Mouse (Mus musculus) CD8-positive naive resting alpha-beta T cell, adult 2 months (primary cell): ENCODE measurements around the gene Nudcd2.
A peak's percentile ranks its signal among the peaks of the same experiment; 100 is the strongest.
"Not testable (repeated sequence)": the region's sequence is repeated elsewhere in the genome, so short reads cannot be mapped to it uniquely, and the experiment has no call there.

ENCODE experiments used
- DNase-seq, 2 experiments: peaks; one replicate each; pipeline ENCODE4 v3.0.0; 2022; ENCODE audit warnings: low read depth in 2 of 2, low spot score in 2 of 2

Nudcd2 gene

DNA sequence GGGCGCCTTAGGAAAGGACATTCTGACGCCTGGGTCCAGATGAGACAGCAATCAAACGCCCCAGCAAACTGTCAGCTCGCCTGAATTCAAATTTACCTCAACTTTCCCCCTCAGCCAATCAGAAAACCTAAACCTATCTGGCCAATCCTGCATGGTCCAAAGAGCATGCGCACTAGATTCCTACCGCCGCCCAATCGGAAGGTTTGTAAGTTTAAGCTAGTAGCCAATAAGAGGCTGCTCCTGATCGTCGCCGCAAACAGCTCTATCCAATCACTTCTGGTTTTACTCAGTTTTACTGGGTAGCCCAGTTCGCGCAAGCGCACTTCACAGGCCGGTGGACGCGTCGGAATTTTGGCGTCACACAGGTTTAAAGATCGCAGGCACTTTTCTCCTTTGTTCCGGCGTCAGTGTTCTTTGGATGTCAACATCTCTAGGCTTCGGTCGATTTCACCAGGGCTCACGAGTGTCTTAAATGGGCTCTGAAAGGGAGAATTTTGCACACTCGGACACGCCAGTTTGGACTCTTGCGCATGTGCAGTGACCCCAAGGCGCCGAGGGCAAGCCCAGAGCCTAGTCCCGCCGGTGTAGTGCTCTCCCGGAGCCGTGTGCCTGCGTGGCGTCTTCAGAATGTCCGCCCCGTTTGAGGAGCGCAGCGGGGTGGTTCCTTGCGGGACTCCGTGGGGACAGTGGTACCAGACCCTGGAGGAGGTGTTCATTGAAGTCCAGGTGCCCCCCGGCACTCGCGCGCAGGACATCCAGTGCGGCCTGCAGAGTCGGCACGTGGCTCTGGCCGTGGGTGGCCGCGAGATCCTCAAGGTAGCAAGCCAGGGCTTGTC is at the start of gene Nudcd2, which contains the start of gene Hmmr:
Gene Nudcd2 (plus strand): TSS at position 329 of the 836 bp plus-strand sequence.
Gene Hmmr (minus strand): TSS at position 84 of the 836 bp plus-strand sequence.
- DNase-seq = peak; percentile 89 to 91

DNA sequence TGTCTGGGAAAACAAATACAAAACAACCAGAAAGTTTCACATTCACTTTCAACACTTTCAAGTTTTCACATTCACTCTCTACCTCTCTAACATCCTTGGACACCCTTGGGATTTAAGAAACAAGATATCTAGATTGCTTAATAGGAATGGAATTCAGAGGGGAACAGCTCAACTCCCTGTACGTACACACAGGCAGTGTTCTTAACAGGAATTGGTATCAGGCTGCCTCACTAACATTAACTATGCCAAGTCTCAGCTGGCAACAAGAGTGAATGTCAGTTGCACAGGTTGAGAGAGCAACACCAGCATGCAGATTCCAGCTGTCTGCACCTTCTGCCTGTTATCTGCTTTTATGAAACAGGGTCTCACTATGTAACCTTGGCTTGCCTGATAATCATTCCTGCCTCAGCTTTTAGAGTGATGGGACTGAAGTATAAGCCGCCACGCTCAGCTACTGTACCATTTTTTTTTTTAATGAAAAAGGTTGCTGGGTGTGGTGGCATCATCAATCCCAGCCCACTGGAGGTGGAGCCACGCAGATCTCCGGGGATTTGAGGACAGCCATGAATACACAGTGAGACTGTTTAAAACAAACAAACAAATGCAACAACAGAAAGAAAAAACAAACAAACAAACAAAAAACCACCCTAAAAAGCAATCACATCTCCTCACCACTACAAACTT is 42.9 kb upstream of the Nudcd2 start:
- DNase-seq = no peak

DNA sequence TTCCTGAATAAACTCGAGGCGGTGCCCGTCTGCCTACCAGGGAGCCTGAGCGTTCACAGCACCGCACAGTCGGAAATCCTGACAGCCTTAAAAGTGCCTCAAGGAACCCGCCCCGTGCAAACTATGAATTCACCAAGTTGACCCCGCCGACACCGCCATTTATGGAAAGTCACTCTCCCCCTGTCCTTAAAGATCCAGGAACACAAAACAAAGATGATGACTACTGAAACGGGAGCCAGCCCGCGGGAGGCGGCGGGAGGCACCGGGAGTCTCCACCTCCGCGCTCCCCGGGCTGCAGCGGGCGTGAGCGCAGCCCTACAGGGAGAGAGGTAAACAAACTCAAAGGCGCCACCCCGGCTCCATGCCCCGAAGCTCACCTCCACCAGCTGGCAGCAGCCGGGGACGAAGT is 41.4 kb upstream of the Nudcd2 start:
- DNase-seq = peak in 1 of 2 experiments; percentile 30

DNA sequence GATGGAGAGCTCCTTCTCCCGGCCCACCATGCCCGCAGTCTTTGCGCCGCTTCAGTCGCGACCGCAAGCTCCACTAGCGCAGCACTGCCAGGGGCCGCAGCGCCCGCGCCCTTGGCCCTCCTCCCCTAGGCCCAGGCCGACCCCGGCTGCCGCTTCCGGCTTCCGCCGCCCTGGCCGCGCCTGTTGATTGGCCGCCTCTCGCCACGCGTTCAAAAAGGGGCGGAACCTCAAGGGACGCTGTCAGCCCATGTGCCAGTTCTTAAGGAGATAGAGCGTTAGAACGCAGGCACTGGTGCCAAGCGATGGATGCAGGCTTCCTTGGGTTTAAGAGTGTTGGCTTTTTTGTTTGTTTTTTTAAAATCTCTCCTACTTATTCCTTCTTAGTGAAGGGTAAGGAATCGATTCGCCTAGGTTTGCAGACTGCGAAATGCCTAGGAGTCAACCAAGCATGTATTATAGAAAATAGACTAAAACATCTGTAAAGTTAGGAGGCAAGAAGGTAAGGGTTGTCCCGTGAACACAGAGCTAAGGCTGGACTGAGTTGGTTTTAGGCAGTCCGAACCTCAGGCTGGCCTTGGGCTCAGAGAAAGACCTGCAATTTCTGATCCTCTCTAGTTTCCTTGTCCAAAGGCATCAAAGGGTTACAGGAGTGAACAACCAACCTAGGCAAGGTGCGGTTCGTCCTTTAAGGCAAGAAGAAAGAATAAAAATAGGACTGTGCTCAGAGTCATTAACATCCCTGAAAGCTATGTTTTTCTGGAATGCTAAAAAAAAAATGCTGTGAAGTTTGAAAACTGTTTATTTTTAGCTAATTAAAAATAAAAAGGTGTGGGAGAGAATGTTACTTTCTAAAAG is 40.7 kb upstream of the Nudcd2 start:
- peak; percentile 90 to 93 for DNase-seq

DNA sequence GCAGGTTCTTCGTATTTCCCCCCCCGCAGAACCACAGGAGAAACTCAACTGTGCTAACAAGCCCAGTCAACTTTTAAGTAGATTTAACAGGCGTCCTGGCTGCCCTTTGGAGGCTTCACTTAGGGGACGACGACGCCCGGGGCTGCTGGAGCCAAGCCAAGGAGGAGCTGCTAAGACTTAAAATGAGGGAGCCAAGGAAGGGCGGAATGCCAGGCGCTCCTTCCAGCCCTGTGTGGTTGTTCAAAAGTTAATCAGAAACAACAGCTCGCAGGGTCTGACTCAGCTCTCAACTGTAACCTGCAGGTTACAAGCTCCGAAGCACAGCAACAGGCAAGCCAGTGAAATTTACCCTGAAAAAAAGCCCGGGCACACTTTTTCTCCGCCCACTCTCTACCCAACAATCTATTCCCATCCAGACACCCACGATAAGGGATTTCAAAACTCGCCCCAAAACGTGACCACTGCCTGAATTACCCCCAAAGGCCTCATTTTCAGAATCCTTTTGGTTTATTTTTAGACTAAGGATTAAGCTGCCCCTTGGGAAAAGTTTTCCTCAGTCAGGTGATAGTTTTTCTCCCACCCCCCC is 40.0 kb upstream of the Nudcd2 start:
- DNase-seq = peak in 1 of 2 experiments; percentile 8

DNA sequence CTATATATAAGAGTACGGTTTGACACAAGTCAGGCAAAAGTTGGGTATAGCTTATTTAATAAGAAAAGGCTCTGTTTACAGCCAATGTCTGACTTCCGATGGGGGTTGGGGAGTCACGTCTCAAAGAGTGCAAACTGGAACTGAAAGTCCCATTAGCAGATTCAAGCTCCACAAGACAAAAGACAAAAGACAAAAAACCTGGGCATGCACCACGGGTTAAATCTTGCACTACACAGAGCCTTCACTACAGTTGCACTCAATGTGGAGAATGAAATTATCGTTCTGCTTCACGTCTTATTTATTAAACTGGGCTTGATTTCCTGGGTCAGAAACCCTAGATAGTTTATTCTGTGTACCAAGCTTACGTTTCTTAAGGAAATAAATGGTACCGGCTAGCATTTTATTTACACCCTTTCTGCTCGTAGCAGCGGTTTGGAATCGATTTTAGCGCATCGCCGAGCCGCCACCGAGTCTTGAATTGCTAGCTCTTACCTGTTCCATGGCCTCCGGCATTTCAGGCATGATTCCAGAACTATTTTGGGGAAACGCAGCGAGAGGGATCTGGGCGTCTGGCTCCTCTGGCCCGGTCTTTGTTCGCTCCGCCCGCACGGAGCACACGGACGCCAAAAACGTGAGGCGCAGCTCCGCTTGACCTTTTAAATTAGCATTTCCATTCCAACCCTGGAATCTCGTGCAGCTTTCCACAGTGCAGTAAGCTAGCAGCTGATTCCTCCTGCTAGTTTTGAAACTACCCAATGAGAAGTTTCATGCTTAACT is 39.0 kb upstream of the Nudcd2 start:
- peak; percentile 35 to 50 for DNase-seq

DNA sequence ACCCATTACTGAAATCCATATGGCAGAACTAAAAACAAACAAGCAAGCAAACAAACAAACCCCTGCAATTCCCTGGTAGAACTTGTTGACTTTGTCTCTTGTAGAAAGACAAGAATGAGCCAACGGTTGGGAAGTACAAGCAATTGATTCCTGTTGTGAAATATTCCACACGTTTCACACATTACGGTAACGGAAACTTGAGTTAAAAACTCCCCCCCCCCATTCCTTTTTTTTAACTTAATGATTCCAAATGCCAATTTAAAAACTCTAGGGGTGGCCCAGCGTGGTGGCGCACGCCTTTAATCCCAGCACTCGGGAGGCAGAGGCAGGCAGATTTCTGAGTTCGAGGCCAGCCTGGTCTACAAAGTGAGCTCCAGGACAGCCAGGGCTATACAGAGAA is 38.4 kb upstream of the Nudcd2 start, which contains the start of gene Mat2b:
Gene Mat2b (minus strand): TSS at position 101 of the 400 bp plus-strand sequence.
- no peak for DNase-seq

DNA sequence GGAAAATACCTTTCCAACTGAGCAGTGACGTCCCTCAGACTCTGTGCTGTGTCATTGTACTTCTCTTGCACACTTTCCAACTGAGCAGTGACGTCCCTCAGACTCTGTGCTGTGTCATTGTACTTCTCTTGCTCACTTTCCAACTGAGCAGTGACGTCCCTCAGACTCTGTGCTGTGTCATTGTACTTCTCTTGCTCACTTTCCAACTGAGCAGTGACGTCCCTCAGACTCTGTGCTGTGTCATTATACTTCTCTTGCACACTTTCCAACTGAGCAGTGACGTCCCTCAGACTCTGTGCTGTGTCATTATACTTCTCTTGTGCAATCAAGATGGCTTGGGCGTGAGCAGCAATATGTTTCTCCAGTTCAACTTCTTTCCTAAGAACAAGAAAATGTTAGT is 23.6 kb upstream of the Nudcd2 start:
- not testable (repeated sequence) for DNase-seq

DNA sequence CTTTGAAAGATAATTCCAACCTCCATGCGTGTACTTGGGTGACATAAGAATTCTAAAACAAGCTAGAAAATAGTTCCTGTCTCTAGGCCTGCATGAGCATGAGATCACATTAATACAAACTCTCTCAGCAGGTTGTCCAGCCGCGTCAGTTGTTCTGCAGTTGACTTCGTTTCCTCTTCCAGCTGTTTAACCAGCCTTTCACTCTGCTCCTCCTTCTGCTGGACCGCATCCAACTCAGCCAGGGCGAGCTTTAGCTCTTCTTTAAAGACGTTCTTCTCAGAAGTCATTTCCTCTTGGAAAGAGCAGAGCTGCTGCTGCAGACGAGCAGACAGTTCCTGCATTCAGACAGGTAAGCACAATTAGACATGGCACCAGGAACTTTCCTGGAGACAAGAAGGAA is 19.6 kb upstream of the Nudcd2 start:
- no peak for DNase-seq

DNA sequence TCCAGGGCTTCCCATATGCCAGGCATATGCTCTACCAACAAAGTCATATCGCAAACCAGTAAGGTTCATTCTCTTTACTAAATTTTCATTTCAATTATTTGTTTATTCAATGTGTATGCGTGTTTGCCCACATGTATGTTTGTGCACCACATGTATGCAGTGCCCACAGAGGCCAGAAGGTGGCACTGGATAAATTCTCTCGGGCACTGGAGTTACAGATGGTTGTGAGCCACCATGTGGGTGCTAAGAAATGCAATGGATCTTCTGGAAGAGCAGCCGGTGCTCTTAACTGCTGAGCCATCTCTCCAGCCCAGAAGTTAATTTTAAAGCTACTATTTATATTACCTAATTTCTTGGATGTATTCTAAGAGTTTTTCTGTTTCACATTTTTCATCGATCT is 17.9 kb upstream of the Nudcd2 start:
- DNase-seq = no peak

DNA sequence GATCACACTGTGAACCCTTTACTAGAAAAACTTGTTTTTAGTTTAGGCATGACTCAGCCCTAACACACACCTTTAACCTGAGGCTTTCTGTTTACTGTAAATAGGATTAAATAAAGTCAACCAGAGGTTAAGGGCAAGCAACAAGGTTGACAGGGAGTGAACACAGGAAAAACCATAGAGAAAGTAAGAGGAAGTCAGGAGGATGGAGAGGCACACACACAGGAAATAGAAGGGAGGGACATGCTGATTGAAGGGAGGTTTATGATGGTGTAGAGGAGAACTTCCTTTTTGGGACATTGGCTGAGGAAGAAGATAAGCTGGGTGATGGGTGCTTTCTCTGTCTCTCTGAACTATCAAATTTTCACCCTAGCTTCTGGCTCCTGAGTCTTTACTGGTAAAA is 15.1 kb upstream of the Nudcd2 start:
- no peak for DNase-seq

DNA sequence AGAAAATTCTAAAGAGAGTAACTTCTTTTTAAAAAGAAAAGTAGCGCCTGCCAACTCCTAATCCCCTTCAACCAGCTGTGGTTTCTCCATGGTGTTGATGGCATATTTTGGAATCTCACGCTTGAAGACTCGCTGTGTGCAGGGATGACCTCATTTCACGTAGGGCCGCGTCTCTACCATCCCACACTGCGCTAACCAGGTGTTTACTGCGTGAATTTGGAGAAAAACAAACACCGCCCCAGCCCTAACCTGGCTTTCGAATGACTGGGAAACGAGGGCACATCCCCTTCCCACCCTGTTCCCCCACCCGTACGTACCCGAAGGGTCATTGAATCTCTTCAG is 499 bp upstream of the Nudcd2 start:
- DNase-seq = no peak

DNA sequence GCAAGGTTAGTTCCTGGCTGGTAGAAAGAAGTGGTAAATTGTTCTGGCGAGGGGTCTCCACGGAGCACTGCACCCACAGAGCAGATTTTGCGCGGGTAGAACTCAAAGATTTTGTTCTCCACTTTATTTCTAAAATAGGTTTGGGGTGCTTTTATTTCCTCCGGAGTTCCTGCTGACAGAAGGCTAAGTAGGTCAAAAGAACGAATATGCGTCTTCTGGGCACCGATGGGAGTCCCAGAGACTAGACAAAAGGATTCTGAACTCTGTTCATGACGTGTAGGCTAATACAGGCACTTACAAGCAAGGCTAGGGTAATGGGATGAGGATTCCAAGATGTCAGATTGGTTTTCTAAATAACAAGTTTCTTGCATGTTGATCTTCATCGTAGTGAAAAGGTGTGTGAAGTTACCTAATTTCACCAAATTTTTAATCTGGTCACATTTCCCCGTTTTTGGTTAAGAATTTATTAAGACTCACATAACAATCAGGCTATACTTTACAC is 835 bp downstream of the Nudcd2 start:
- no peak for DNase-seq

DNA sequence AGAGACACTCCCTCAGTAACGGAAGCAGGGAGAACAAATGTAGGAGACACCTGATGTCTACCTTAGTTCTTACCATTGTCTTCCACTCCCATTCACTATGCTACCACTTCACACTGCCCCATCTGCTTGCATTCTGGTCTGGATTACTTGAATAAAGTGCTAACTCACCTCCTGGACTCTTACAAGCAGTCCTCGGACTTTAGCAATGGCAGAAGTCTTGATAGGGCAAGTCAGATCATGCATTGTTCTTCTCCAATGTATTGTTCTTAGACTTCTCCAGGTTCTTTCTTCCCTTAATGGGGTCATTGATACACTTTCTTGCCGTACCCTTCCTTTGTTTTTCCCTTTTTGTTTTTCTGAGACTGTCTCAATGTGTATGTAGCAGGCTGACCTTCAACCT is 3.9 kb downstream of the Nudcd2 start:
- no peak for DNase-seq

DNA sequence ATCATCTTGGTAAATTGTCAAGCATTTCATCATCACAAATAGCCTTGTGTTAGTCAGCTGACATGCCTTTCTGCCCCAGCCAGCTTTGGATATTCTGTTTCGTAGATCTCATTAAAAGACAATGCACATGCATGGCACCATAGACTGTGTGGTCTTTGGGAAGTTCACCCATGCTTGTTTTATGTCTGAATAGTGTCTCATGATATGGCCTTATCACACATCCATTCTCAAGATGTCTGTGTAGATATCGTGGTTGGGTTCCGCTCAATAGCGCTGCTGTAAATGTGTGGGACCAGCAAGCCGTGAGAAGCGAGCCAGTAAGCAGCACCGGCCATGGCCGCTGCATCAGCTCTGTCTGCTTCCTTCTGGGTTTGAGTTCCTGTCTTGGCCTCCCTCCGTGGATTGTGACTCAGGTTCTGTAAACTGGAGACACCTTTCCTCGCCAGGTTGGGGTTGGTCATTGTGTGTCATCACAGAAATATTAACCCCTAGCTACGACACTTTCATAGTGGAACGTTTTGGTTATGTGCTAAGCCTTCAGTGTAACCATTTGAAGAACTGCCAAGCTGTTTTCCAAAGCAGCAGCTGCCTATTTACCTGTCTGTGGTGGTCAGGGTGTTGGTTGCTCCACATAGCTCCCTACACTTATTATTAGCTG is 8.3 kb downstream of the Nudcd2 start:
- DNase-seq = no peak

DNA sequence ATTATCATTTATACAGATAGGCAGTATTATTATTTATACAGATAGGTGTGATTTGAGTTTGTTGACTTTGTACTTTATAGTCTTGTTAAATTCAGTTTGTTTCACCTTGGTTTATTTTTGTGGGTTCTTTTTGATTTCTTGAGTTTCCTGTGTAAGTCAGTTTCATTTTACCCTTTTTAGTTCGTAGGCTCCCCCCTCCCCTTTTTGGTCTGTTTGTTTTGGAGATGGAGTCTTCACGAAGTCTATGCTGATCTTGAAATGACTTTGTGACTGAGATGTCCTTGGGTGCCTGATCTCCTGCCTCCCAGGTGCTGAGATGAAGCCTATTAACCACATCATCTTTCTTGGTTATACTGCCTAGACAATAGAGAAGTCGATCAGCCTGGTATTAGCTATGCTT is 10.9 kb downstream of the Nudcd2 start:
- DNase-seq = no peak

DNA sequence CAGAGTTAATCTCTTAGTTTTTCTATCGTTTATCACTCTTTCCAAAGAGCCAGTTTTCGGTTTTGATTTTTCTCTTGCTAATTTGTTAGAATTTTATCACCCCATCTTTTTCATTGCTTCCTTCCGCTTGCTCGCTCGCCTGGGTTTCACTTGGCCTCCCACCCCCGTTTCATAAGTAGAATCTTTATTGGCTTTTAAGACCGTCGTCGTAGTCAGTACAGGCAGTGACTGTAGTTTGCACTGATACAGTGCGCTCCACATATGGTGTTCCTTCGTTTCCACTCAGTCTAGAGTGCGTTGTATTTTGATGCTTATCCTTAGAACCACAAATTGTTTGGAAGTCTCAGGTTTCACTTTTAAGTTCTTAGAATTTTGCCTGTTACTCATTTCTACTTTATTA is 12.9 kb downstream of the Nudcd2 start:
- DNase-seq = no peak

DNA sequence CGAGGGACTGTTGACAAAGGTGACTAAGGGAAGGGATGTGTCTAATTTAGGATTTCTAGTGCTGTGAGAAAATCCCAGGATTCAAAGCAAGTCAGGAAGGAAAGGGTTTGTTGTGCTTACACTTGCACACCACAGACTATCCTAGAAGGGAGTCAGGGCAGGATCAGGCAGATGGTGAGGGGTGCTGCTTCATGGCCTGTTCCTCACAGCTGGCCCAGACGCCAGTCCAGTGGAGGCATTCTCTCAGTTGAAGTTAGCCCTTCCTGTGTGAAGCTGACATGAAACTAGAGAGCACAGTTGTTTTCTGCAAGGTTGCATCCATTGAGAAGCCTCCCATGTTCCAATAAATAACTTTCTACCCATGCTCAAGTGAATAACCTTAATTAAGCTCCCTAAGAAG is 14.2 kb downstream of the Nudcd2 start:
- DNase-seq = no peak

DNA sequence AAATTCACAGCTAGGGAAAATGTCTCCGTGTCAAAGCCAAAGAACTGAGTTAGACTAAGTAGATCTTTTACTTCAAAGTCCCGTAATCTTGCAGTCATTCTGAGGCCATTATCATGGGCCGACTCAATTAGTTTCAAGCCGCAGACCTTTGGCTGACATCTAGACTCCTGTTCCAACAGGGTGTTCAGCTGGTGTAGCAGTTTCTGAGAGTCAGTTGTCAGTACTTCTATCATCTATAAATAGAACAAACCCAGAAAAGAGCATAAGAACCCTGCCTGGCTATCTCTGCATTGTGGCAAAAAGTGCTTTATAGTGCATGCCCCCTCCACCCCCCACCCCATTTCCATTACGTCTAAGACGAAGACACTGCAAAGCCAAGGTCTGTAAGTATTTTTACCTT is 20.4 kb downstream of the Nudcd2 start:
- no peak for DNase-seq

DNA sequence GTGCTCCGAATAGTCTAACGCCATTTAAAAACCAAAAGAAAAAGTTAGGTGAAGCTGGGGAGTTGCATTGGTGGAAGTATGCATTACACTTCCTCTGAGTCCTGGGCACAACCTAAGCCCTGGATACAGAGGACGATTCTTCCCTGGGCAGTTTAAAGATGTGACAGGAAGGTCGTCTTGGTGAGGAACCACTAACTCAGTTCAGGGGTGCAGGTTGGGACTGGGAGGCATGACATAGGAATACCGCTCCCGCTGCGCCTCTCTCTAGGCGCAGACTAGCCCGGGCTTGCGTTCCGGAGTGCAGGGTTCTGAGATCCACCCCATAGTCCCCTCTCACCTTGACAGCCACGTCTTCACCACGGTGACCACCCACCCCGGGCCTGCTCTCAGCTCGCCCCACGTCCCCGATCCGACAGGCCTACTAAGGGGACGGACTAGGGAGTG is 21.2 kb downstream of the Nudcd2 start:
- no peak for DNase-seq
